Mouse (Mus musculus): ENCODE results near the gene Slf1.

GRCm38 (mm10) chr13:77128240-77128639 lies 7.0 kb downstream of the Slf1 start:
- TF ChIP-seq CTCF (IDR thresholded peaks at IDR 0.05; ENCODE audit: low read depth) (no peak), EP300 (IDR thresholded peaks at IDR 0.05; ENCODE audit: low read depth) (no peak)
